Mouse (Mus musculus) liver, embryonic 16.5 days (tissue): ENCODE measurements at regions not wholly inside any gene's neighbourhood (a gene's known extent, or its start where the extent isn't known, plus 50 kb on each side); places are given as distances from the start of the nearest gene placed in this dataset.

ENCODE experiments used
- ATAC-seq: fragments of 200-750 bp; cut with Nextera tagmentation; 2 replicates; pipeline ENCODE4 v1.8.0; 2017; ENCODE audit warnings: low read depth, mild to moderate bottlenecking, moderate number of reproducible peaks, moderate library complexity
- H3K27ac ChIP-seq: fragments of 300-500 bp; sonication (generic); 2 replicates; pipeline ENCODE4 v1.5.1; 2014; ENCODE audit warnings: mild to moderate bottlenecking, low read length
- H3K27me3 ChIP-seq: fragments of 300-500 bp; sonication (generic); 2 replicates; pipeline ENCODE4 v1.6.1; 2014; ENCODE audit warnings: low read depth, low read length, mixed read lengths; ENCODE audit not compliant: control insufficient read depth, insufficient read depth
- H3K36me3 ChIP-seq: fragments of 300-500 bp; sonication (generic); 2 replicates; pipeline ENCODE4 v1.6.1; 2014; ENCODE audit warnings: mild to moderate bottlenecking; ENCODE audit not compliant: control insufficient read depth, insufficient read depth
- H3K4me1 ChIP-seq: fragments of 300-500 bp; sonication (generic); 2 replicates; pipeline ENCODE4 v1.6.1; 2014; ENCODE audit warnings: low read depth, low read length, mixed read lengths; ENCODE audit not compliant: control insufficient read depth
- H3K4me2 ChIP-seq: fragments of 300-500 bp; sonication (generic); 2 replicates; pipeline ENCODE4 v1.6.1; 2014; ENCODE audit warnings: low read depth, low read length, mixed read lengths
- H3K4me3 ChIP-seq: fragments of 300-500 bp; sonication (generic); 2 replicates; pipeline ENCODE4 v1.5.1; 2014; ENCODE audit warnings: low read depth, mild to moderate bottlenecking, low read length
- H3K9ac ChIP-seq: fragments of 300-500 bp; sonication (generic); 2 replicates; pipeline ENCODE4 v1.6.1; 2014; ENCODE audit warnings: low read depth, low read length
- H3K9me3 ChIP-seq: fragments of 300-500 bp; sonication (generic); replicated peaks from 2 replicates; pipeline ENCODE4 v1.6.1; 2016; ENCODE audit warnings: low read length; ENCODE audit not compliant: control insufficient read depth
- WGBS: fragments of 180-500 bp; shearing (Covaris S2); extraction: QIAGEN DNeasy Blood & Tissue Kit; methylation state at CpG from one replicate; pipeline ENCODE4 v1.1.7; 2014; ENCODE audit not compliant: insufficient replicate concordance; 5-methylcytosine and 5-hydroxymethylcytosine counted together

GRCm38 (mm10) chr3:9146481-9146880 lies 463.4 kb downstream of the Zfp704 start:
- Histone ChIP-seq H3K36me3 (no peaks in the 10 kb centered on the region), H3K4me1 (no peaks in the 10 kb centered on the region), H3K27ac (no peak overlapping the region), H3K9ac (no peak overlapping the region), H3K4me2 (no peak overlapping the region), H3K4me3 (no peak overlapping the region), H3K27me3 (no peaks in the 10 kb centered on the region), H3K9me3 (no peaks in the 10 kb centered on the region)
- ATAC-seq: no peak
- 50% methylated on average over 6 of the region's 6 CpGs for WGBS

GRCm38 (mm10) chr3:9145612-9146011 lies 464.3 kb downstream of the Zfp704 start:
- no peak overlapping the region for H3K27ac ChIP-seq
- no peaks in the 10 kb centered on the region for H3K4me1 ChIP-seq
- no peaks in the 10 kb centered on the region for H3K9me3 ChIP-seq
- H3K4me3 ChIP-seq: no peak overlapping the region
- ATAC-seq: no peak
- no peaks in the 10 kb centered on the region for H3K27me3 ChIP-seq
- 61% methylated on average over 7 of the region's 7 CpGs for WGBS
- no peak overlapping the region for H3K9ac ChIP-seq
- no peaks in the 10 kb centered on the region for H3K36me3 ChIP-seq
- no peak overlapping the region for H3K4me2 ChIP-seq

- Histone ChIP-seq H3K9ac (no peak overlapping the region), H3K9me3 (no peaks in the 10 kb centered on the region), H3K4me1 (no peaks in the 10 kb centered on the region), H3K4me3 (no peak overlapping the region), H3K27ac (no peak overlapping the region), H3K4me2 (no peak overlapping the region), H3K27me3 (no peaks in the 10 kb centered on the region), H3K36me3 (no peaks in the 10 kb centered on the region)
- no peak for ATAC-seq
- WGBS: 52% methylated on average over 5 of the region's 5 CpGs
These were observed 468.0 kb downstream of the Zfp704 start for GRCm38 (mm10) chr3:9141836-9142235.

- H3K9me3 ChIP-seq: no peaks in the 10 kb centered on the region
- no peaks in the 10 kb centered on the region for H3K4me1 ChIP-seq
- 75% methylated on average over 22 of the region's 22 CpGs for WGBS
- no peak overlapping the region for H3K9ac ChIP-seq
- no peak for ATAC-seq
- no peaks in the 10 kb centered on the region for H3K27me3 ChIP-seq
- no peak overlapping the region for H3K4me3 ChIP-seq
- H3K4me2 ChIP-seq: no peak overlapping the region
- no peak overlapping the region for H3K27ac ChIP-seq
- H3K36me3 ChIP-seq: no peaks in the 10 kb centered on the region
These were observed 472.6 kb downstream of the Zfp704 start for GRCm38 (mm10) chr3:9137131-9137874.

GRCm38 (mm10) chr3:9133991-9134390 lies 475.9 kb downstream of the Zfp704 start:
- no peak overlapping the region for H3K4me2 ChIP-seq
- no peaks in the 10 kb centered on the region for H3K36me3 ChIP-seq
- ATAC-seq: no peak
- H3K9me3 ChIP-seq: no peaks in the 10 kb centered on the region
- H3K9ac ChIP-seq: no peak overlapping the region
- WGBS: 57% methylated on average over 12 of the region's 12 CpGs
- no peaks in the 10 kb centered on the region for H3K4me1 ChIP-seq
- H3K27ac ChIP-seq: no peak overlapping the region
- H3K27me3 ChIP-seq: no peaks in the 10 kb centered on the region
- H3K4me3 ChIP-seq: no peak overlapping the region

GRCm38 (mm10) chr3:9132104-9132751 lies 477.7 kb downstream of the Zfp704 start:
- WGBS: 45% methylated on average over 12 of the region's 12 CpGs
- H3K27ac ChIP-seq: no peak overlapping the region
- no peaks in the 10 kb centered on the region for H3K27me3 ChIP-seq
- H3K9ac ChIP-seq: no peak overlapping the region
- H3K36me3 ChIP-seq: no peaks in the 10 kb centered on the region
- no peaks in the 10 kb centered on the region for H3K4me1 ChIP-seq
- H3K4me3 ChIP-seq: no peak overlapping the region
- ATAC-seq: no peak
- no peak overlapping the region for H3K4me2 ChIP-seq
- H3K9me3 ChIP-seq: no peaks in the 10 kb centered on the region

- H3K9me3 ChIP-seq: no peaks in the 10 kb centered on the region
- ATAC-seq: no peak
- H3K27ac ChIP-seq: no peak overlapping the region
- no peaks in the 10 kb centered on the region for H3K27me3 ChIP-seq
- 55% methylated on average over 4 of the region's 4 CpGs for WGBS
- H3K4me2 ChIP-seq: no peak overlapping the region
- H3K4me3 ChIP-seq: no peak overlapping the region
- no peak overlapping the region for H3K9ac ChIP-seq
- no peaks in the 10 kb centered on the region for H3K36me3 ChIP-seq
- H3K4me1 ChIP-seq: no peaks in the 10 kb centered on the region
These were observed 478.5 kb downstream of the Zfp704 start for GRCm38 (mm10) chr3:9131366-9131765.

GRCm38 (mm10) chr3:9128407-9128806 lies 481.5 kb downstream of the Zfp704 start:
- no peak overlapping the region for H3K4me3 ChIP-seq
- no peak overlapping the region for H3K27ac ChIP-seq
- no peak for ATAC-seq
- H3K9me3 ChIP-seq: no peaks in the 10 kb centered on the region
- H3K9ac ChIP-seq: no peak overlapping the region
- 50% methylated on average over 4 of the region's 4 CpGs for WGBS
- H3K4me1 ChIP-seq: no peaks in the 10 kb centered on the region
- no peaks in the 10 kb centered on the region for H3K36me3 ChIP-seq
- H3K4me2 ChIP-seq: no peak overlapping the region
- no peaks in the 10 kb centered on the region for H3K27me3 ChIP-seq

GRCm38 (mm10) chr3:9123079-9123478 lies 486.8 kb downstream of the Zfp704 start:
- Histone ChIP-seq H3K27ac (no peak overlapping the region), H3K9ac (no peak overlapping the region), H3K9me3 (no peaks in the 10 kb centered on the region), H3K4me1 (no peaks in the 10 kb centered on the region), H3K27me3 (no peaks in the 10 kb centered on the region), H3K36me3 (no peaks in the 10 kb centered on the region), H3K4me3 (no peak overlapping the region), H3K4me2 (no peak overlapping the region)
- WGBS: 52% methylated on average over 5 of the region's 5 CpGs
- no peak for ATAC-seq
